18 mouse cellular contexts compared by ENCODE assay signal in the genomic region with DNA sequence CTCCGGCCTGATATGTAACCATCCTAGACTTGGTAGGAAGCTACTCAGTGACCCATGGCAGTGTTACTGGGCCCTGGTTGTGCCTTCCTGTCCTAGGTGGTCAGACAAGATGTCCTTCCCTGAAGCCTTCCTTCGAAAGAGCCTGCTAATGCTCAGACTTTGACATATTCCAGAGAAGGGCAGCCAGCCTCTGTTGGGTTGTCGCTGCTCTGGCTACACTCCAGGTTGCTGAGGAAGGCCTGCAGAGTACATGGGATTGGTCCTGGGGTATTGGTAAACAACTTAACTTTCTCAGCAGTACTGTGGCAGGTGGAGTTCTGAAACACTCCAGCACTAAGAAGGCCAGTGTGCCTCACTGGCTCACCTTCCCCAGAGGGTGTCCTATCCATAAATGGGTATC. TPM values are rescaled to one million over a fixed set of nuclear protein-coding genes. Genes with fewer than 3 reads are reported as not detected.
"Had no signal": no experiment of that assay in that cellular context is flagged by ENCODE, and none has a peak within 500 bp of the region (broad histone marks: within the 10 kb centered on the region; RNA-seq: fewer than 3 reads in every experiment).

No protein-coding gene starts in this region.

- H3K27ac ChIP-seq: limb, embryonic 12.5 days; limb, embryonic 15.5 days; liver, embryonic 14.5 days had no signal

- H3K27me3 ChIP-seq: limb, embryonic 12.5 days; limb, embryonic 15.5 days had no signal

- DNase-seq: kidney, postnatal 14 days; kidney, postnatal 4 days; left cerebral cortex, postnatal 4 days; liver, postnatal 0 days; lung, postnatal 14 days; lung, postnatal 4 days; midbrain, embryonic 14.5 days; right cerebral cortex, adult 18-20 months; right cerebral cortex, postnatal 14 days; right cerebral cortex, postnatal 4 days; thymus, adult 18-20 months; thymus, postnatal 36 days had no signal

- H3K4me2 ChIP-seq: limb, embryonic 12.5 days; limb, embryonic 15.5 days; liver, embryonic 11.5 days; midbrain, embryonic 11.5 days had no signal

- ATAC-seq: liver, postnatal 0 days had no signal

- H3K9me3 ChIP-seq: limb, embryonic 12.5 days; limb, embryonic 15.5 days had no signal

- H3K4me3 ChIP-seq: limb, embryonic 12.5 days; limb, embryonic 15.5 days had no signal

- H3K9ac ChIP-seq: limb, embryonic 12.5 days; limb, embryonic 15.5 days; liver, embryonic 14.5 days; liver, postnatal 0 days had no signal

RNA-seq across cellular contexts. Expression of a gene that starts 30.2 kb away (rescaled TPM):
- polyA plus RNA-seq: limb, embryonic 12.5 days; liver, embryonic 11.5 days; liver, postnatal 0 days; midbrain, embryonic 14.5 days; stomach, embryonic 14.5 days had no signal
